Mouse (Mus musculus) bone marrow, adult 2 months (tissue): Measurements from ENCODE around the gene Mark4. TPM values are rescaled to one million over a fixed set of nuclear protein-coding genes. Genes with fewer than 3 reads are reported as not detected.
A peak's percentile ranks its signal among the peaks of the same experiment; 100 is the strongest.

Source experiments
- H3K27ac ChIP-seq: fragments of 200-500 bp; 2 replicates; pipeline ENCODE4 v1.5.1; 2012; ENCODE audit warnings: low read depth, mild to moderate bottlenecking, control low read depth, inconsistent platforms, low read length; ENCODE audit not compliant: control insufficient read depth, poor library complexity, insufficient read depth
- H3K4me1 ChIP-seq: fragments of 200-500 bp; 2 replicates; pipeline ENCODE4 v1.6.1; 2011; ENCODE audit warnings: low read length; ENCODE audit not compliant: control insufficient read depth, insufficient read depth
- H3K4me3 ChIP-seq: fragments of 200-500 bp; replicated peaks from 2 replicates; pipeline ENCODE3; 2011; ENCODE audit warnings: mild to moderate bottlenecking, low read depth, low read length, control low read depth; ENCODE audit not compliant: control insufficient read depth
- CTCF ChIP-seq: fragments of 200-500 bp; IDR thresholded peaks from 2 replicates; pipeline ENCODE4 v1.5.1; 2011; ENCODE audit warnings: low read length, control low read depth; ENCODE audit not compliant: control insufficient read depth, insufficient read depth
- POLR2A ChIP-seq: fragments of 200-500 bp; IDR thresholded peaks from 2 replicates; pipeline ENCODE4 v1.6.1; 2011; ENCODE audit warnings: low read depth, mild to moderate bottlenecking, control low read depth, low read length, borderline replicate concordance; ENCODE audit not compliant: control insufficient read depth
- WGBS: fragments of 180-500 bp; shearing (Covaris S2); methylation state at CpG from one replicate; pipeline ENCODE4 v1.1.7; 2018; 5-methylcytosine and 5-hydroxymethylcytosine counted together
- polyA plus RNA-seq: library from polyadenylated mRNA; stranded (reverse); fragments of >200 nt; gene quantifications from 2 replicates; pipeline ENCODE4 v1.2.4, GENCODE M21; 2011; ENCODE audit warnings: low replicate concordance; ENCODE audit not compliant: missing spikeins, insufficient read depth, insufficient read length

Mark4 gene
- polyA plus RNA-seq, 1 experiment, result 14.6 TPM

GRCm38 (mm10) chr7:19458072-19458486 lies 542 bp downstream of the Mark4 start:
- 2% methylated on average over 30 of the region's 31 CpGs for WGBS
- TF ChIP-seq POLR2A (no peak), CTCF (no peak)
- Histone ChIP-seq H3K4me1 (peaks cover 2% of the 10 kb centered on the region), H3K27ac (no peak overlapping the region; the same call in 1 of the 2 replicates), H3K4me3 (peak overlapping the region; percentile 69)

DNA sequence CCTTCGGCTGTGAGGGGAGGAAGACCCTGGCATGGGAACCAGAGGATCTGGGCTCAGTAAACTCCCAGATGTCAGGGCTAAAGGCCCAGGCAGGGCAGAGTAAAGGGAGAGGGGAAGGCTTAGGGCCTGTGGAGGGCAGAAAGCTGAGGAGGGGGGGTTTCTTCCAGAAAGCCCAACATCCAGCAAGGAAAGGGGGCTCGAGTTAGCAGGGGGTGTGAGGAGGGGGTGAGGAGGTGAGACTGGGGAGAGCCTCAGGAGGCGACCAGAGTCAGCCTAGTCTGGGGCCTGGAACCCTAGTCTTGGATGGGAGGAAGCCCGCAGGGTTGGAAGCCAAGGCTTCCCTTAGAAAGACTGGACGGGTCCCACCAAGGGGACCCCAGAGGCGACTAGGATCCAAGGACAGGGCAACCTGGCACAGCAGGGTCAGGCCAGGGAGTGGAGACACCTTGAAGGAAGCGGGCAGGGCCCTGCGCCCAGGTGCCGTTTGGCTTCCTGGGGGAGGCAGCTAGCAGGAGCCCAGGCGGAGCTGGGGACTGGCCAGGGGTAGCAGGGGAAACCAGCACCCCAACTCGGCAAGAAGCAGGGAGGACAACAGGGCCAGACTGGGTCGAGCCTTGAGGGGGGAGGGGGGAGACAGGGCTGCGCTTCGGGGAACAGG lies 1.1 kb downstream of the Mark4 start:
- peak overlapping the region; percentile 69 for H3K4me3 ChIP-seq
- no peak overlapping the region; the same call in 1 of the 2 replicates for H3K27ac ChIP-seq

GRCm38 (mm10) chr7:19456628-19457027 lies 2.0 kb downstream of the Mark4 start:
- TF ChIP-seq CTCF (no peak), POLR2A (no peak)
- Histone ChIP-seq H3K4me1 (peaks cover 2% of the 10 kb centered on the region), H3K4me3 (no peak overlapping the region), H3K27ac (no peak overlapping the region)
- 90% methylated on average over 7 of the region's 7 CpGs for WGBS

More for the DNA sequence above, 1.1 kb downstream of the Mark4 start:
- WGBS, result 8% methylated on average over 14 of the region's 14 CpGs
- H3K4me1 ChIP-seq, result peaks cover 2% of the 10 kb centered on the region
- TF ChIP-seq POLR2A (no peak), CTCF (no peak)

DNA sequence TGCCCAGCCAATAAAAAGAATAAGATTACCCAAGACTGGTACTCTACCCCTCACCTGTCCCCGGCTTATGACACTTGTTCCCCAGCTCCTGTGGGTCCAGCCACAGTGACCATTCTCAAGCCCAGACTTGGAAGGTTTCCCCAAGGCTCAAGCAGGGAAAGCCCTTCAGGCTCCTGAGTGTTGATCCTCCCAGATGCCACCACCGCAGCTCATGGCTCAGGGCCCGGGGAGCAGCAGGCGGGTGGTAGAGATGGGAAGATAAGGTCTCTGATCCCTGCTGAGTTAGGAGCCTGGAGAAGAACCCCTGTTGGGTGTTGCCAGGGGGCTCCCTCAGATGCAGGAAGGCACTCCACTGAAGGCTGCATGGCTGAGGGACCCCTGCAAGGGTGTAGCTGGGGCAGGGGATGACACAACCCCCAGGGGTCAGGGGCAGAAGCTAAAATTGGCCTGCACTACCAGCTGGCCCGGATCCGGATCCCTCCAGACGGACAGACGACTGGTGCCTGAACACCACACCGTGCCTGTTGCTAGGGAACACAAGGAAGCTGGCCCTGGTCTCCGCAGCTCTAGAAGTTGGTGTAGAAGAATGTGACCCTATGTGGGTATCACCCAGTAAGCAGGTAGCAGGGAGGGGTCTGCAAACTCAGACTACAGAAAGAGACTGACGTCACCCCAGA lies 2.7 kb downstream of the Mark4 start:
- Histone ChIP-seq H3K27ac (no peak overlapping the region), H3K4me1 (peaks cover 2% of the 10 kb centered on the region), H3K4me3 (no peak overlapping the region)
- no peak for TF ChIP-seq POLR2A
- TF ChIP-seq CTCF, result no peak
- 79% methylated on average over 11 of the region's 11 CpGs for WGBS

DNA sequence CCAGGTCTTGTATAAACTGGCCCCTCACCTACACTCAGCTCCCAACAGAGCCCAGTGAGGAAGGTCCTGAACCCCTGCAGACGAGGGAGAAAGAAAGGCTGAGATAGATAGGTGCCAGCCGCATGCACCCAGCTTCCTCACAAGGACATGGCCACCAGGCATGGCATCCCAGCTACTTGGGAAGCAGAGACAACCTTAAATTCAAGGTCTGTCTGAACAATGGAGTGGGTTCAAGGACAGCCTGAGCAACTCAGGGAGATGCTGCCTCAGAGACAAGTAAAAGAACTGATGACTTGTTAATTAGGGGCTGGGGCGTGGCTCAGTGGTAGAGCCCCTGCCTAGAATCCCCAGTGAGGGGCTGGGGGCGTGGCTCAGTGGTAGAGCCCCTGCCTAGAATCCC lies 3.4 kb downstream of the Mark4 start:
- no peak for TF ChIP-seq CTCF
- TF ChIP-seq POLR2A, result no peak
- Histone ChIP-seq H3K4me1 (peaks cover 2% of the 10 kb centered on the region), H3K4me3 (no peak overlapping the region), H3K27ac (no peak overlapping the region)
- 85% methylated on average over 4 of the region's 4 CpGs for WGBS

- Histone ChIP-seq H3K4me3 (no peak overlapping the region), H3K27ac (no peak overlapping the region), H3K4me1 (no peaks in the 10 kb centered on the region)
- WGBS, result 94% methylated on average over 12 of the region's 12 CpGs
- TF ChIP-seq CTCF (no peak), POLR2A (no peak)
Measured at GRCm38 (mm10) chr7:19449165-19449564, 9.5 kb downstream of the Mark4 start.

- H3K4me1 ChIP-seq, result no peaks in the 10 kb centered on the region
- TF ChIP-seq CTCF (no peak), POLR2A (no peak)
- no peak overlapping the region for H3K27ac ChIP-seq
- no peak overlapping the region for H3K4me3 ChIP-seq
- WGBS, result 92% methylated on average over 16 of the region's 16 CpGs
Measured at GRCm38 (mm10) chr7:19447689-19448088, 10.9 kb downstream of the Mark4 start.

DNA sequence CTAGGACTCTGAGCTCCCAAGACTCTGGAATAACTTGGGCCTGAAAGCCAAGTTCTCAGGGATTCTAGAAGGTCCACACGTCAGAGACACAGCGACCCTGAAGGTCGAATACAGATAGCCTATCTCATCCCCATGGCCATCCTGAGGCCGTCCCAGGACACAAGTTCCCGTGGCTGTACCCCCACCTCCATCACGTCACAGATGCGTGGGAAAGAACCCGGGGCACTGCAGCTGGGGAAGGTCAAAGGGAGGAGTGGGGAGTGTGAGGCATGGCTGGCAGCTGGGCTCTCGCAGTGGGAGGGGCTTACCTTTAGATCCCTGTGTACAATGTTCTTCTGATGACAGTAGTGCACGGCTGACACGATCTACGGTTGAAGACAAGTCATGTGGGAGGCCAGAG lies 13.8 kb downstream of the Mark4 start:
- 84% methylated on average over 12 of the region's 12 CpGs for WGBS
- H3K27ac ChIP-seq, result no peak overlapping the region
- no peak overlapping the region for H3K4me3 ChIP-seq
- no peaks in the 10 kb centered on the region for H3K4me1 ChIP-seq
- TF ChIP-seq POLR2A (no peak), CTCF (no peak)
